Mouse (Mus musculus) brain, embryonic 14.5 days (tissue): ENCODE results near the gene Trpc5.

Source experiments
- CTCF ChIP-seq: fragments of 200-500 bp; IDR thresholded peaks from 2 replicates; pipeline ENCODE4 v1.5.1; 2012; ENCODE audit warnings: inconsistent platforms, mild to moderate bottlenecking, moderate library complexity, borderline replicate concordance; ENCODE audit not compliant: insufficient read depth, insufficient read length; ENCODE audit errors: extremely low read depth
- POLR2A ChIP-seq: fragments of 200-500 bp; IDR thresholded peaks from 2 replicates; pipeline ENCODE4 v1.6.1; 2012; ENCODE audit warnings: mild to moderate bottlenecking, inconsistent platforms, borderline replicate concordance; ENCODE audit not compliant: poor library complexity, insufficient read depth, insufficient read length, severe bottlenecking; ENCODE audit errors: extremely low read depth

- TF ChIP-seq CTCF, result no peak
- TF ChIP-seq POLR2A, result no peak
Measured at GRCm38 (mm10) chrX:144335332-144336015, 352.5 kb downstream of the Trpc5 start.
